Mouse (Mus musculus) testis, adult 2 months (tissue): Measurements from ENCODE around the gene Srd5a1.

Experiments
- CTCF ChIP-seq: fragments of 200-500 bp; IDR thresholded peaks from 2 replicates; pipeline ENCODE4 v1.5.1; 2012; ENCODE audit warnings: low read depth, mild to moderate bottlenecking, inconsistent platforms, low read length, moderate library complexity; ENCODE audit not compliant: control insufficient read depth, insufficient read depth, insufficient replicate concordance
- POLR2A ChIP-seq: fragments of 200-500 bp; IDR thresholded peaks from 2 replicates; pipeline ENCODE4 v1.6.1; 2012; ENCODE audit warnings: low read depth, mild to moderate bottlenecking, inconsistent platforms, low read length, moderate library complexity; ENCODE audit not compliant: control insufficient read depth

DNA sequence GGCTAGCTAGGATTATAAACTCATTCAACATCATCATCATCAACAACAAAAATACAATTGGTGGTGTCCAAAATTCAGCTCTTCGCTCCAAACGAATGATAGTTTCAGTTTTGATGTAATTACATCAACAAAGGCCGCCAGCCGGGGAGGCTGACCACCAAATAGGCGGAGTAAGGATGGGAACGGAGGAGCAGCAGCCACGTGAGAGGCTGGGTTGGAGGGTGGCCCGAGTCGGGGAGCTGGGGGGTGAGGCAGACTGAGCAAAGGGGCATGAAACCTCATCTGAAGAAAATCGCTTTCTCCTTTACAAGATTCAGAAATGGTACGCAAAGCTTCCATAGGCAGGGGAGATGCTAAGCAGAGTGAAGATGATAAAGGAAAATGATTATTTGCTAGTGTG lies 34.6 kb downstream of the Srd5a1 start:
- TF ChIP-seq CTCF (no peak), POLR2A (no peak)
